Mouse (Mus musculus) splenic B cell, adult 2 months (primary cell): Measurements from ENCODE around the gene Btbd8.

ENCODE experiments used
- DNase-seq: peaks from one replicate; pipeline ENCODE4 v3.0.0-alpha.2; 2011; ENCODE audit warnings: low read depth, low spot score
- H3K27me3 ChIP-seq: 2 replicates; pipeline ENCODE4 v1.6.1; 2012; ENCODE audit warnings: mild to moderate bottlenecking, low read length, moderate library complexity, mixed read lengths; ENCODE audit not compliant: control insufficient read depth, poor library complexity, insufficient read depth, severe bottlenecking
- H3K36me3 ChIP-seq: 2 replicates; pipeline ENCODE4 v1.6.1; 2012; ENCODE audit warnings: mild to moderate bottlenecking, low read length, moderate library complexity, mixed read lengths; ENCODE audit not compliant: control insufficient read depth, poor library complexity, insufficient read depth, severe bottlenecking

Btbd8 gene

DNA sequence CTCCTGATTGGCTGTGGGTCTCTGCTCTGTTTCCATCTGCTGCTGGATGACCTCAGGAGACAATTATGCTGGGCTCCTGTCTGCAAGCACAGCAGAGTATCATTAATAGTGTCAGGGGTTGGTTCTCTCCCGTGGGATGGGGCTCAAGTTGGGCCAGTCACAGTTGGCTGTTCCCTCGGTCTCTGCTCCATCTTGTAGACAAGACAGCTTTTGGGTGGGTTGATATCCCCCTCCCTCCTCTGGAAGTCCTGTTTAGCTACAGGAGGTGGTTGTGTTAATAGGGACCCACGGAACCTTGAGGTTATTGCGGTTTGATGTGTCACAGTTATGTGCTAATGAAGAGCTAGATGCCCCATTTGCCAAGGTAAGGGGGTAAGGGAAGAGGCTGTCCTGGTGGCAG, 51.2 kb downstream of the Btbd8 start:
- Histone ChIP-seq H3K27me3 (no peaks in the 10 kb centered on the region), H3K36me3 (no peaks in the 10 kb centered on the region)
- DNase-seq = no peak

- no peaks in the 10 kb centered on the region for H3K27me3 ChIP-seq
- no peaks in the 10 kb centered on the region for H3K36me3 ChIP-seq
- no peak for DNase-seq
Measured at GRCm38 (mm10) chr5:107491036-107491435, 53.2 kb downstream of the Btbd8 start.

GRCm38 (mm10) chr5:107492471-107492870, 54.7 kb downstream of the Btbd8 start:
- no peak for DNase-seq
- H3K27me3 ChIP-seq = no peaks in the 10 kb centered on the region
- no peaks in the 10 kb centered on the region for H3K36me3 ChIP-seq

GRCm38 (mm10) chr5:107494759-107495158, 57.0 kb downstream of the Btbd8 start:
- Histone ChIP-seq H3K27me3 (no peaks in the 10 kb centered on the region), H3K36me3 (no peaks in the 10 kb centered on the region)
- DNase-seq = peak; percentile 18

- Histone ChIP-seq H3K27me3 (no peaks in the 10 kb centered on the region), H3K36me3 (no peaks in the 10 kb centered on the region)
- no peak for DNase-seq
Measured at GRCm38 (mm10) chr5:107496047-107496446, 58.2 kb downstream of the Btbd8 start.

- H3K27me3 ChIP-seq = no peaks in the 10 kb centered on the region
- DNase-seq = peak; percentile 48
- H3K36me3 ChIP-seq = no peaks in the 10 kb centered on the region
Measured at GRCm38 (mm10) chr5:107497519-107498501, 60.0 kb downstream of the Btbd8 start.

DNA sequence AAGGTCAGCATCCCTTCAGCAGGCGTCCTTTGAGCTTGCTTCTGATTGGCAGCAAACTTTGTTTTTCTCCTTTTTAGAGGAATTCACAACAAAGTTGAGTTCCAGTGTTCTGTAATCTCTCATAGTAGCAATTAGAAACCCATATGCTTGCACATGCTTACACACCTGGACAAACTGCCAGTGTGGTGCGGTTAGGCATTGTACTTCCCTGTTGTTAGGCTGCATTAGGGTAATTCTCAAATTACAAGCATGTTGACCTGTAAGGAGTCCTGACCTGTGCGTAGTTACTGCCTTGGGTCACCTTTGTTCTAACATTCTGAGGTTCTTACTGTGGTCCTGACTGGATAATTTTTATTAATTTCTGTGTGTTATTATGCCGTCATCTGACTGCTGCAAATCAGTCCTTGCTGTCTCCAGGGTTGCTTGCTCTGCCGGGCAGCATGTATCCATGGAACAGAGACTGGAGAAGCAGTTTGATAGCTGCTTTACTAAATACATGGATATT, 61.1 kb downstream of the Btbd8 start:
- peak; percentile 16 for DNase-seq
- H3K36me3 ChIP-seq = no peaks in the 10 kb centered on the region
- no peaks in the 10 kb centered on the region for H3K27me3 ChIP-seq

DNA sequence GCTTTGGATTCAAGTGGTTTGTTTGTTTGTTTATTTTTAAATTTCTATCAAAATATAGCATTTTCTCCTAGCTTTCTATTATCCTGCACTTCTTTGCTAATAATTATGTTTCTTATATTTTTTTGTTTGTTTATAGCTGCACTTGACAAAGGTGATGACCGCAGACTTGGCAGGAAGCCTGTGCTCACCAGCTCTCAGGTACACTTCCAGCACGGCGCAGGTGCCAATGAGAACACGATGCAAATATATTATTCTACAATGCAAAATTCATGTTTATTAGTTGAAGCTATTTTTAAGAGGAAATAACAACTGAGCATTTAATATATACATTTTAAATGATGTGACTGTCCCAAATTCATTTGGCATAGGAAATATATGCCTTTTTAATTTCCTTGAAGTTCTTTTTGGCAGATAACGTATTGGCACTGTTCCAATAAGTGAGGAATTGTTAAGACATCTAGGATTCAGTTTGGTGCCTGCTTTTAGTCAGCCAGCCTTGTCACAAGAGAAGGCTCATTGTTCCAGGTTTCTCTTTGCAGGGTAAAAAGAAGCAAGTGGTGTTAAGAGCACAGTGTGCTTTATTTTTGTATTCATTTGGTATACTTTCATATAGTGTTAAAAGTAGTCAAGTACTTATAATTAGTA, 62.2 kb downstream of the Btbd8 start:
- Histone ChIP-seq H3K36me3 (no peaks in the 10 kb centered on the region), H3K27me3 (no peaks in the 10 kb centered on the region)
- DNase-seq = no peak

- Histone ChIP-seq H3K27me3 (no peaks in the 10 kb centered on the region), H3K36me3 (no peaks in the 10 kb centered on the region)
- DNase-seq = no peak
Measured at GRCm38 (mm10) chr5:107500741-107501140, 62.9 kb downstream of the Btbd8 start.

GRCm38 (mm10) chr5:107507321-107507720, 69.5 kb downstream of the Btbd8 start, which contains the start of gene Gm42669:
Gene Gm42669, plus strand, starts transcription at chr5:107507621.
- no peaks in the 10 kb centered on the region for H3K36me3 ChIP-seq
- no peaks in the 10 kb centered on the region for H3K27me3 ChIP-seq
- no peak for DNase-seq

DNA sequence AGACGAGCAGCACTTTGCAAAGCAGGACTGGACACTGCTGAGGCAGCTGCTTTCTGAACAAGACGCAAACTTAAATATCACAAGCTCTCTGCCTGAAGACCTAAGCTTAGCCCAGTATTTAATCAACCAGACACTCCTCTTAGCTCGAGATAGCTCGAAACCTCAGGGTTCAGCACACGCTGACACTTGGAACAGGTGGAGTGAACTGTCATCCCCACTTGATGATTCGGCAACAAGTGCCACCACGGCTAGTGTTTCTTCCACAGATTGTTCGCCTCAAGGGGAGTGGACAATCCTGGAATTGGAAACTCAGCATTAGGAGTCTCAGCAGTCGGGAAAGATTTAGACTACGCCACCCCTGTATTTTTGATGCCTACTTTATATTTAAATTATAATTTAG, 72.7 kb downstream of the Btbd8 start:
- DNase-seq = no peak
- no peaks in the 10 kb centered on the region for H3K27me3 ChIP-seq

GRCm38 (mm10) chr5:107511326-107511725, 73.5 kb downstream of the Btbd8 start:
- H3K36me3 ChIP-seq = no peaks in the 10 kb centered on the region

More for the DNA sequence above, 72.7 kb downstream of the Btbd8 start:
- no peaks in the 10 kb centered on the region for H3K36me3 ChIP-seq

GRCm38 (mm10) chr5:107513583-107513982, 75.8 kb downstream of the Btbd8 start:
- DNase-seq = peak; percentile 85
- Histone ChIP-seq H3K36me3 (no peaks in the 10 kb centered on the region), H3K27me3 (no peaks in the 10 kb centered on the region)

More at GRCm38 (mm10) chr5:107511326-107511725, 73.5 kb downstream of the Btbd8 start:
- DNase-seq = no peak
- no peaks in the 10 kb centered on the region for H3K27me3 ChIP-seq

- DNase-seq = no peak
- no peaks in the 10 kb centered on the region for H3K36me3 ChIP-seq
- no peaks in the 10 kb centered on the region for H3K27me3 ChIP-seq
Measured at GRCm38 (mm10) chr5:107515453-107515852, 77.7 kb downstream of the Btbd8 start.

DNA sequence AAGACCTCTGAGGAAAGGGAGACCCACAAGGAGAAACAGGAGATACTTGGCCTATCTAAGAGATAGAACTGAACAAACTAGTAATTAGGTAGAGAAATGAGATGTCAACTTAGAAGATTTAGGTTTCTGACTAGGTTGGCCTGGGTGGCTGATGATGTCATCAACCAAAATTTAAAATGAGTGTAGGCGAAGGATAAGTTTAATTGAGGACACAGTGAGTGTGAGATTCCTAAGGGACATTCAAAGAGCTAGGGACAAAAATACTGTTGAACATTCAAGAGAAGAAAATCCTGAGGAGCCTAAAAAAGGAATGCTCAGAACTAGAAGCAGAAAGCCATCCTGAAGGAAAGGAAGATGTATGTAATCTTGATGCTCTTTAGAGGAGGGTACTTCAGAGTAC, 78.3 kb downstream of the Btbd8 start:
- no peak for DNase-seq
- H3K27me3 ChIP-seq = no peaks in the 10 kb centered on the region
- no peaks in the 10 kb centered on the region for H3K36me3 ChIP-seq
